Mouse (Mus musculus): ENCODE measurements around the gene Dnah3.

The Dnah3 gene

GRCm38 (mm10) chr7:119879171-119879570 is 215.9 kb downstream of the Dnah3 start:
- in situ Hi-C loops (cut with MboI, MseI) = no loop called here

- in situ Hi-C loops (cut with MboI, MseI) = no loop called here
Observed at GRCm38 (mm10) chr7:119875776-119876440, 219.2 kb downstream of the Dnah3 start.

GRCm38 (mm10) chr7:119873050-119873449 is 222.0 kb downstream of the Dnah3 start:
- in situ Hi-C loops (cut with MboI, MseI) = no loop called here

Measured in T-helper 2 cell (primary cell).